Mouse (Mus musculus) small intestine, adult 2 months (tissue): ENCODE measurements at regions not wholly inside any gene's neighbourhood (a gene's known extent, or its start where the extent isn't known, plus 50 kb on each side); places are given as distances from the start of the nearest gene placed in this dataset.

ENCODE experiments used
- H3K27ac ChIP-seq: fragments of 200-500 bp; 2 replicates; pipeline ENCODE4 v1.5.1; 2012; ENCODE audit warnings: low read depth, low read length, control low read depth, inconsistent platforms; ENCODE audit not compliant: insufficient read depth
- H3K27me3 ChIP-seq: fragments of 200-500 bp; 2 replicates; pipeline ENCODE4 v1.6.1; 2012; ENCODE audit warnings: mild to moderate bottlenecking, moderate library complexity, low read length, inconsistent platforms; ENCODE audit not compliant: control insufficient read depth, insufficient read depth
- H3K36me3 ChIP-seq: fragments of 200-500 bp; 2 replicates; pipeline ENCODE4 v1.6.1; 2012; ENCODE audit warnings: mild to moderate bottlenecking, low read length, control low read depth, inconsistent platforms; ENCODE audit not compliant: control insufficient read depth, insufficient read depth
- H3K4me1 ChIP-seq: fragments of 200-500 bp; 2 replicates; pipeline ENCODE4 v1.6.1; 2012; ENCODE audit warnings: low read length, inconsistent platforms, mixed read lengths; ENCODE audit not compliant: control insufficient read depth, insufficient read depth, insufficient read length
- H3K4me3 ChIP-seq: fragments of 200-500 bp; 2 replicates; pipeline ENCODE4 v1.5.1; 2012; ENCODE audit warnings: low read depth, mild to moderate bottlenecking, control low read depth, inconsistent platforms, low read length, moderate library complexity
- CTCF ChIP-seq: fragments of 200-500 bp; IDR thresholded peaks from 2 replicates; pipeline ENCODE4 v1.5.1; 2012; ENCODE audit warnings: low read depth, mild to moderate bottlenecking, control low read depth, inconsistent platforms, low read length, moderate library complexity, mixed read lengths; ENCODE audit not compliant: insufficient replicate concordance, insufficient read length; ENCODE audit errors: extremely low read depth
- POLR2A ChIP-seq: fragments of 200-500 bp; IDR thresholded peaks from 2 replicates; pipeline ENCODE4 v1.6.1; 2012; ENCODE audit warnings: low read depth, mild to moderate bottlenecking, control low read depth, inconsistent platforms, low read length, moderate library complexity
- WGBS: fragments of 180-500 bp; shearing (Covaris S2); methylation state at CpG from one replicate; pipeline ENCODE4 v1.1.7; 2018; 5-methylcytosine and 5-hydroxymethylcytosine counted together

GRCm38 (mm10) chrX:12447962-12448361 is 139.6 kb upstream of the Atp6ap2 start:
- Histone ChIP-seq H3K4me1 (no peaks in the 10 kb centered on the region), H3K4me3 (no peak overlapping the region), H3K27ac (no peak overlapping the region), H3K36me3 (no peaks in the 10 kb centered on the region), H3K27me3 (no peaks in the 10 kb centered on the region)
- no peak for TF ChIP-seq CTCF
- TF ChIP-seq POLR2A: no peak

GRCm38 (mm10) chrX:12449688-12450087 is 137.9 kb upstream of the Atp6ap2 start:
- Histone ChIP-seq H3K4me1 (no peaks in the 10 kb centered on the region), H3K4me3 (no peak overlapping the region), H3K27me3 (no peaks in the 10 kb centered on the region), H3K36me3 (no peaks in the 10 kb centered on the region), H3K27ac (no peak overlapping the region)
- TF ChIP-seq CTCF (no peak), POLR2A (no peak)
- 71% methylated on average over 3 of the region's 3 CpGs for WGBS

- H3K27me3 ChIP-seq: no peaks in the 10 kb centered on the region
- TF ChIP-seq POLR2A (no peak), CTCF (no peak)
- H3K4me1 ChIP-seq: no peaks in the 10 kb centered on the region
- H3K27ac ChIP-seq: no peak overlapping the region
- H3K4me3 ChIP-seq: no peak overlapping the region
- 72% methylated on average over 8 of the region's 8 CpGs for WGBS
- H3K36me3 ChIP-seq: no peaks in the 10 kb centered on the region
These were observed 134.4 kb upstream of the Atp6ap2 start for GRCm38 (mm10) chrX:12452979-12453769.

- Histone ChIP-seq H3K27ac (no peak overlapping the region), H3K27me3 (no peaks in the 10 kb centered on the region), H3K4me3 (no peak overlapping the region), H3K4me1 (no peaks in the 10 kb centered on the region), H3K36me3 (no peaks in the 10 kb centered on the region)
- 64% methylated on average over 2 of the region's 2 CpGs for WGBS
- TF ChIP-seq POLR2A: no peak
- no peak for TF ChIP-seq CTCF
These were observed 125.9 kb upstream of the Atp6ap2 start for GRCm38 (mm10) chrX:12461657-12462056.

- Histone ChIP-seq H3K36me3 (no peaks in the 10 kb centered on the region), H3K4me1 (no peaks in the 10 kb centered on the region), H3K27ac (no peak overlapping the region), H3K4me3 (no peak overlapping the region), H3K27me3 (no peaks in the 10 kb centered on the region)
- WGBS: 82% methylated on average over 11 of the region's 11 CpGs
- TF ChIP-seq POLR2A: no peak
- TF ChIP-seq CTCF: no peak
These were observed 124.5 kb upstream of the Atp6ap2 start for GRCm38 (mm10) chrX:12462936-12463647.

GRCm38 (mm10) chrX:12466312-12466711 is 121.3 kb upstream of the Atp6ap2 start:
- H3K4me3 ChIP-seq: no peak overlapping the region
- WGBS: 65% methylated on average over 10 of the region's 10 CpGs
- H3K36me3 ChIP-seq: no peaks in the 10 kb centered on the region
- no peak for TF ChIP-seq CTCF
- no peak for TF ChIP-seq POLR2A
- H3K4me1 ChIP-seq: no peaks in the 10 kb centered on the region
- H3K27me3 ChIP-seq: no peaks in the 10 kb centered on the region
- H3K27ac ChIP-seq: no peak overlapping the region

- Histone ChIP-seq H3K4me1 (no peaks in the 10 kb centered on the region), H3K4me3 (no peak overlapping the region), H3K27me3 (no peaks in the 10 kb centered on the region), H3K36me3 (no peaks in the 10 kb centered on the region), H3K27ac (no peak overlapping the region)
- no peak for TF ChIP-seq POLR2A
- TF ChIP-seq CTCF: no peak
- 53% methylated on average over 6 of the region's 6 CpGs for WGBS
These were observed 120.7 kb upstream of the Atp6ap2 start for GRCm38 (mm10) chrX:12466897-12467296.
